Mouse (Mus musculus) lung, postnatal 36 days (tissue): ENCODE data around the gene Cd300lg.

Source experiments
- DNase-seq: peaks from one replicate; pipeline ENCODE4 v3.0.0; 2022; ENCODE audit warnings: mixed read lengths

Cd300lg gene

GRCm38 (mm10) chr11:102025991-102026660 is 15.2 kb upstream of the Cd300lg start:
- DNase-seq = no peak

DNA sequence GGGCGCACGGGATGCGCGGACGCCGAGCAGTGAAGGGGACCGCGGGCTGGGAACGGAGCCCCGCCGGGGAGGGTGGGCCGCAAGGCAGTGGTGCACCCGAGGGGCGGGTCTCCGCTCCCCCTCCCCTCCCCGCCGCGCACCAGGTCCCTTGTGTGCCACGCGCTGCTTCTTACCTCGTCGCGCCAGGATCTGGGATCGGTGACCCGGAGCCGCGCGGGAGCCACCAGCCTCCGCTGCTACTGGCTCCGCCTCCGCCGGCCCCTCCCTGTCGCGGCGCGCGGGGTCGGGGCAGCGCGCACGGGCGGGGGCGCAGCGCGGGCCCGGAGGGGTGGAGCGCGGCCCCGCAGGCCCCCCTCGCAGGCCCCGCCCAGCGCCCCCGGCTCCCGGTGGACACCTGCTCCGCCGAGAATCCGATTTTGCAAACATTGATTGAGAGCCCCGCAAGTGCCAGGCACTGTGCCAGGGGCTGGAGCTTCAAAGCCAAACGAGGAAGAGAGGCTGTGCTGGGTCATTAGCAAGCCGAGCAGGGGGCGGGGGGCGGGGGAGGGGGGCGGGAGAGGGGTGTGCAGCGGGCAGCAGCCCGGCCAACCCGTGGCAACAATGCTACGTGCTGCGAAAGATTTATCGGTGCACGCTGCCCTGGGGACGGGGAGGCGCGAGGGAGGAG is 14.5 kb upstream of the Cd300lg start:
- peak; percentile 72 for DNase-seq

DNA sequence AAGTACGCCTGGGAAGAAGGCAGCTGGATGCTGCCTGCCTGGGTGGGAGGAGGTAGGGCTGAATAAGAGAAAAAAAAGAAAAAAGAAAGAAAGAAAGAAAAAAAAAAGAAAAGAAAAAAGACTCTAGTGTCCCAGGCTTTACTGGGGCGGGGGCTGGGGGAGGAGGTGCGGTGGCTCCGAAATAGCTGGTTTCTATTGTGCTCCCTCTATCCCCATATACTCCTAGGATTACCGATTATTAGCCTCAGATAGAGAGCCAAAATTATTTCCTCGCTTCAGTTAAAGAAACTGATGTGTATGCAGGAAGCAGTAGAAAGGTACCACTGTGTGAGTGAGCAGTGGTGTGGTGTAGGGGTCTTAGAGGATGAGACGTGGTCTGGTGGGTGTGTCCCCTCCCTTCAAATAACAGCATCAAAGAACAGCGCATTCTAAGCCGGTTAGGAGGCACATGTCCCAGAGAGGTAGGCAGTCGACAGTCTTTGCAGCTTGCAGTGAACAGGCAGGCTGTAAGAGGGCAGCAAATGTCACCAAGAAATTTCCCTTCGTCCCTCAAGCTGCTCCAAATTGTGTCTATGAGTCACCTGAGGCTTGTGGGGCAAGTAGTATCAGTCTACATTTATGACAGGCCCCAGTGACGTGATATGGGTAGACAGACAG is 13.8 kb upstream of the Cd300lg start:
- no peak for DNase-seq

DNA sequence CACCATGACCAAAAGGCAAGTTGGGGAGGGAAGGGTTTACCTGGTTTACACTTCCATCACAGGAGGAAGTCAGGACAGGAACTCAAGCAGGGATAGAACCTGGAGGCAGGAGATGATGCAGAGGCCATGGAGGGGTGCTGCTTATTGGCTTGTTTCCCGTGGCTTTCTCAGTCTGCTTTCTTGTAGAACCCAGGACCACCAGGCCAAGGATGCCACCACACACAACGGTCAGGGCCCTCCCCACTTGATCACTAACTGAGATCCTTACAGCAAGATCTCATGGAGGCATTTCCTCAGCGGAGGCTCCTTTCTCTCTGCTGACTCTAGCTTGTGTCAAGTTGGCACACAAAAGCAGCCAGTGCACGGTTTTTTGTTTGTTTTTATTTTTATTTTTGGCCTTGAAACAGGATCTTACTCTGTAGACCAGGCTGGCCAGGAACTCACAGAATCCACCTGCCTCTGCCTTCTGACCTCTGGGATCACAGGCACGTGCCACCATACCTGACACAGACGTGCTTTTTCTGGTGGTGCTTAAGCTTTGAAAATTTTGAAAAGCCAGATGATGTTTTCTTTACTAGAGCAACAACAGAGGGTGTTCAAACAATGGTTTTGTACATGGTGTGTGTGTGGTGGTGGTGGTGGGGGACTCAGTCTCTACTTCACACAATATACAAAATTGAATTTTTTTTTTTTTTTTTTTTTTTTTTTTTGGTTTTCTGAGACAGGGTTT is 13.1 kb upstream of the Cd300lg start, which contains the start of gene Mpp3:
Mpp3 (minus strand) TSS at position 375 of the 730 bp plus-strand sequence.
- DNase-seq = no peak

GRCm38 (mm10) chr11:102029304-102029703 is 12.0 kb upstream of the Cd300lg start:
- no peak for DNase-seq

- DNase-seq = no peak
Measured at GRCm38 (mm10) chr11:102029966-102030365, 11.3 kb upstream of the Cd300lg start.

GRCm38 (mm10) chr11:102031149-102031548 is 10.2 kb upstream of the Cd300lg start:
- no peak for DNase-seq

- DNase-seq = no peak
Measured at GRCm38 (mm10) chr11:102033055-102033591, 8.2 kb upstream of the Cd300lg start.

- no peak for DNase-seq
Measured at GRCm38 (mm10) chr11:102034887-102035286, 6.4 kb upstream of the Cd300lg start.

DNA sequence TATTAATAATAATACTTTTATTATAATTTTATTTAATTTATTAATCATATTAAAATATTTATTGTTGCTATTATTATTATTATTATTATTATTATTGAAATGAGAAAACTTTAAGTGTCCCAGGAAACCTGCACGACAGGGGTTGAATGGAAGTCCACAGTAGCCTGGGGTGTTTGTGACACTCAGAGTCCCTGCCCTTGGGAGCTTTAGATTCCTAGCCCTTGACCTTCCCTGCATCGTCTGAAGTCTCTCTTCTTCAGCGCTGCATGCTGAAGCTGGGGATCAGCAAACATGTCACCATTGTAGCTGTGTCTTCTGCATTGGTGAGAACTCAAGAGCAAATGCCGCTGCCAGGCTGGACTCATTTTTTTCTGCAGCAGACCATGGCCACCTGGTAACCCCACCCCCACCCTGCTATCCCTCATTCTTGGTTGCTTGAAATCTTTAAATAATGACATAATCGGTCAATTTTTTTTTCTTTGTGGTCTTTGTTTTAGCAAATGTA is 5.8 kb upstream of the Cd300lg start:
- no peak for DNase-seq

- DNase-seq = no peak
Measured at GRCm38 (mm10) chr11:102036336-102036735, 5.0 kb upstream of the Cd300lg start.

DNA sequence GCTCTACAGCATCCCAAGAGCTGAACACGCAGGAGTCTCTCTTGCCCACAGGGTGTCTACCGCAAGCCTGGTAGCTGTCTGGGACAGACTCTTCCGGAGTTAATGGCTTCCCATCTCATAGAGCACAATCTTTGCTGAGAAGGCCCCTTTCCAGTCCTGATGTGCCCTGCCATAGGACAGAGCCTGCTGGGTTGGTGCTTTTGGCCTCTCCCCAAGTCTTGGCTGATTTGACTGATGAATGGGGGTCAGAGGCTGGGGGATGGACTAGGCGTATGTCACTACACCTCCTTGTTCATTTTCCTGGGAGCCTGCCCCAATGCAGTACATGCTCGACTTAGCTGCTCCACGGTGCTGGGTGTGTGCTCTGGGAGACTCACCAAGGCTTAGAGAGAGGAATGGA is 3.5 kb upstream of the Cd300lg start:
- DNase-seq = no peak

DNA sequence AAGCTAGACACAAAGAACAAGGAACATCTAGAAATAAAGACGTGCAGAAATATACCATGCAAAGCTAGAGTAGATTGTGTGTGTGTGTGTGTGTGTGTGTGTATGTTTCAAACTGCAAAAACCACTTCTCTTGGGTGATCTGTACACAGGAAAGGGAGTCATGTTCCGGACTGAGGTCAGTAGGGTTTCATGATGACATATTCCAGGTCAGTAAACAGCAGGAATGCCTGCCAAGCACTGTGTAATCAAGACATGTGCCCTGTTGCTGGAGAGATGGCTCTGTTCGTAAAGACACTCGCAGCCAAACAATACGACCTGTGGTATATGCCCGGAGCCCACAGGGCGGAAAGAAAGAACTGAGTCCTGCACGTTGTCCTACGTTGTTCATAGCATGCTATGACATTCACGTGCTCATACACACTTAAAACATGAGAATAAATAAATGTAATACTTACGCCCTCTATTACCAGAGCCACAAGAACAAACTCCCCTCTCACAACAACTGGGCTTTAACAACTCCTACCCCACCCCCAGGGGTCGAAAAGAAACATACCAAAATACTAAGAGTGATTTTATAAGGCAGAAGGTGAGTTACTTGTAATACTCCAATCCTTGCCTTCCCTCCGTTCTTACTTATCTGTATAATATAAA is 1.7 kb upstream of the Cd300lg start:
- DNase-seq = peak; percentile 78

GRCm38 (mm10) chr11:102040138-102040524 is 1.2 kb upstream of the Cd300lg start:
- DNase-seq = peak; percentile 95

GRCm38 (mm10) chr11:102040646-102041045 is 663 bp upstream of the Cd300lg start:
- no peak for DNase-seq

DNA sequence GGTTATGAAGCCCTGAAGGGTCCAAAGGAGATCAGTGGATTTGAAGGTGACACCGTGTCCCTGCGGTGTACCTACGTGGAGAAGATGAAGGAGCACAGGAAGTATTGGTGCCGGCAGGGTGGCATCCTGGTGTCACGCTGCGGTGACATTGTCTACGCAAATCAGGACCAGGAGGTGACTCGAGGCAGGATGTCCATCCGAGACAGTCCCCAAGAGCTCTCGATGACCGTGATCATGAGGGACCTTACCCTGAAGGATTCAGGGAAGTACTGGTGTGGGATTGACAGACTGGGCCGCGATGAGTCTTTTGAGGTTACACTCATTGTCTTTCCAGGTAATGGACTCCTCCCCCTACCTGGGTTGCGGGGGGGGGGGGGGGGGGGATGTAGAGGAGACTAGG is 1.7 kb downstream of the Cd300lg start:
- no peak for DNase-seq

DNA sequence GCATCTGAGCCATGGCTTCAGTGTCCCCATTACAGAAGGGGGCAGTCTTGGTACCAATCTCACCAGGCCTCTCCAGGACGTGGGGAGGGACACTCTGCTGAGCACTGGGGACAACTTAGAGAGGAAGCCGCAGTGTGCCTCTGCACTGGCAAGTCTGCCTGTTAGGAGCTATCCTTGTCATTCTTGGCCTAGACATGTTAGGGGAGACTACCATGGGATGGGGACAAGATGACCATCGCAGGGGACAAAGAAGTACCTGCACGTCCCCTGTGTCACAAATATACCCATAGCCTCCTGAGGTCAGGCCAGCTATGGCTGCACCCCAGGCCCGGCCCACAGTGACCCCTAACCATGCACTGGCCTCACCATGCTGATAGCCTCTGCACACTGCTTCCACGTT is 2.1 kb downstream of the Cd300lg start:
- no peak for DNase-seq

- DNase-seq = no peak
Measured at GRCm38 (mm10) chr11:102044691-102045212, 3.4 kb downstream of the Cd300lg start.

DNA sequence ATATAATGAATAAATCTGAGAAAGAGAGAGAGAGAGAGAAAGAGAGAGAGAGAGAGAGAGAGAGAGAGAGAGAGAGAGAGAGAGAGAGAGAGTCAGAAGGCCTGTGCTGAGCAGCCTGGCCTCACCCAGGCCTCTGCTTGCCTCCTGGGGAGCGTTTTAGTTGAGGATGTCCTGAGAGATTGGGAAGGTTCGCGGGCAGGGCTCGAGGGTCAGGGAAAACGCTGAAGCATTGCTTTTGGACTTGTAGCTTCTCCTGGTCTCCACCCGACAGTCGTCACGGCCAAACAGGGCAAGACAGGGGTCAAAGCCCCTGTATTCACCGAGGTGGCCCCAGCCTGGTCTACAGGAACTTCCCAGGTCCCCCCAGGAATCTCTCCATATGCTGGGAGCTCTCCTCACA is 5.3 kb downstream of the Cd300lg start:
- no peak for DNase-seq

- DNase-seq = peak; percentile 36
Measured at GRCm38 (mm10) chr11:102049875-102050482, 8.7 kb downstream of the Cd300lg start.

DNA sequence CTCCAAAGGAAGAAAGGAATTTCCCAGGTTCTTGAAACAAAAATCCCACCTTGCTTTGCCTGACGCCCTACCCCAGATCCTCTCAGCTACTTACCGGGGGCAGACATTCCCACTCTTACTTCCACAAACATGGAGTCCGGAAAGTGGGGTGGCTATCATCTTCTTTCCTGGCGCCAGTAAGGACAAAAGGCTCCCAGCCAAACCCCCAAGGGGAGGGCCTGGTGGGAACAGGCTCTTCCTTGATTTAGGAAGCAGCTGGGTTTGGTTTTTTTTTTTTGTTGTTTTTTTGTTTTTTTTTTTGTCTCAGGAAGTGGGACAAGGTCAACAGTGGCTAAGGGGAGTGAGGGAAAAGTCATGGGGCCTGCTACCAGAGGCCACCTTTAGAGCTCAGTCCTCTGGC is 10.2 kb downstream of the Cd300lg start:
- DNase-seq = peak; percentile 81

DNA sequence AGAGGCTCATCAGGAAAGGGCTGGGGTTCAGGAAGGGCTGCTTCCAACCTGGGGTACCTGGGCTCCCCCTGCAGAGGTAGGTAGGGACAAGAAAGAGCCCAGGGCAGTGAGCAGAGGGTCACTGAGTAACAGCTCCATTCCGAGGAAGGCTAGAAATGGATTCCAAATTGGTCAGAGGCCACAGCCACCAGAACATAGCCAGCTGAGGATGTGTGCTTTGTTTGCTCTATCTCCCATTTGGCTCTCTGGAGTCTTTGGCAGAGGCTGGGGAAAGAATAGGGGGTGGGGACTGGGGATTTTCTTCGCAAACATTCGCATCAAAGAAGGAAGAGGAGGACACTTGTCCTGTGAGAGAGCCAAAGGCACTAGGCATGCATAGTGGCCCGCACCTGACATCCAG is 10.6 kb downstream of the Cd300lg start:
- peak; percentile 41 for DNase-seq
